ENCODE assay signal across 14 mouse cellular contexts in genomic region chr2:158670571-158670970, GRCm38 (mm10). TPM values are rescaled to one million over a fixed set of nuclear protein-coding genes. Genes with fewer than 3 reads are reported as not detected.
DNase-seq lines count a peak whose midpoint lies in the region; ATAC-seq and TF ChIP-seq lines count a peak whose summit lies in the region.
"Had no signal": no experiment of that assay in that cellular context is flagged by ENCODE, and none has a peak within 500 bp of the region (broad histone marks: within the 10 kb centered on the region; RNA-seq: fewer than 3 reads in every experiment).

No protein-coding gene starts in this region.

- ATAC-seq in lung, embryonic 15.5 days (ENCODE audit: borderline replicate concordance, extremely low read depth, low FRiP score, low TSS enrichment): no peak
- no peak for ATAC-seq in erythroblast, adult 5-6 weeks (replicated peaks; ENCODE audit: low FRiP score, poor library complexity, severe bottlenecking)
- ATAC-seq: forebrain, postnatal 0 days; intestine, postnatal 0 days had no signal

- no peak for DNase-seq in cerebellum, adult 2 months
- no peak for DNase-seq in cerebellum, postnatal 25 days
- DNase-seq in lung, postnatal 4 days: no peak
- DNase-seq in embryonic facial prominence, embryonic 10.5 days (ENCODE audit: low spot score): peak; percentile 41
- peak; percentile 71 to 92 for DNase-seq in kidney, postnatal 25 days
- DNase-seq in left cerebral cortex, postnatal 10 days (ENCODE audit: extremely low spot score in 1 of 2, low spot score in 2 of 2): no peak
- DNase-seq: cerebellum, adult 18-20 months; forebrain, postnatal 0 days; heart, postnatal 10 days; spleen, adult 18-20 months had no signal

- H3K4me3 ChIP-seq in cerebellum, adult 2 months (replicated peaks; ENCODE audit: insufficient read depth, low read depth, low read length): no peak overlapping the region
- H3K4me3 ChIP-seq in lung, embryonic 15.5 days: no peak overlapping the region
- no peak overlapping the region for H3K4me3 ChIP-seq in embryonic facial prominence, embryonic 10.5 days

- peak overlapping the region; percentile 4; the same call in 1 of the 2 replicates for H3K4me2 ChIP-seq in lung, embryonic 15.5 days
- H3K4me2 ChIP-seq: liver, embryonic 11.5 days had no signal

- no peaks in the 10 kb centered on the region; the same call in 1 of the 2 replicates for H3K27me3 ChIP-seq in cerebellum, adult 2 months (ENCODE audit: control insufficient read depth, insufficient read depth, low read length)
- peaks cover 50% of the 10 kb centered on the region for H3K27me3 ChIP-seq in lung, embryonic 15.5 days
- H3K27me3 ChIP-seq in embryonic facial prominence, embryonic 10.5 days (replicated peaks; ENCODE audit: low read depth, poor library complexity, severe bottlenecking): peaks cover 55% of the 10 kb centered on the region

- no peaks in the 10 kb centered on the region for H3K9me3 ChIP-seq in lung, embryonic 15.5 days
- H3K9me3 ChIP-seq in embryonic facial prominence, embryonic 10.5 days: no peaks in the 10 kb centered on the region

- H3K9ac ChIP-seq in lung, embryonic 15.5 days: no peak overlapping the region
- H3K9ac ChIP-seq: forebrain, postnatal 0 days had no signal

- no peak for TF ChIP-seq POLR2A in cerebellum, adult 2 months (IDR thresholded peaks at IDR 0.05; ENCODE audit: borderline replicate concordance, insufficient read depth, low read length)

- intact Hi-C loops in left cerebral cortex, postnatal 10 days (cut with DNase I): no loop called here

- TF ChIP-seq CTCF in cerebellum, adult 2 months (IDR thresholded peaks at IDR 0.05; ENCODE audit: borderline replicate concordance, insufficient read depth, low read depth, low read length): no peak

- no peaks in the 10 kb centered on the region; the same call in 1 of the 2 replicates for H3K4me1 ChIP-seq in cerebellum, adult 2 months (ENCODE audit: control insufficient read depth, insufficient read depth, low read length)
- H3K4me1 ChIP-seq in lung, embryonic 15.5 days: peaks cover 37% of the 10 kb centered on the region
- peaks cover 80% of the 10 kb centered on the region for H3K4me1 ChIP-seq in embryonic facial prominence, embryonic 10.5 days

- 49% methylated on average over 10 of the region's 10 CpGs for WGBS in cerebellum, adult 2 months
- WGBS in lung, embryonic 15.5 days: 59% methylated on average over 10 of the region's 10 CpGs
- WGBS in embryonic facial prominence, embryonic 10.5 days: 20% methylated on average over 10 of the region's 10 CpGs

- H3K27ac ChIP-seq in cerebellum, adult 2 months (ENCODE audit: insufficient read depth, low read length): peak overlapping the region; percentile 43; the same call in 1 of the 2 replicates
- H3K27ac ChIP-seq in lung, embryonic 15.5 days: no peak overlapping the region
- H3K27ac ChIP-seq in embryonic facial prominence, embryonic 10.5 days (replicated peaks): no peak overlapping the region

- H3K36me3 ChIP-seq in lung, embryonic 15.5 days: no peaks in the 10 kb centered on the region
- no peaks in the 10 kb centered on the region for H3K36me3 ChIP-seq in embryonic facial prominence, embryonic 10.5 days (replicated peaks)

RNA-seq across cellular contexts. Expression of gene Ppp1r16b, which starts 5.4 kb away (rescaled TPM):
- 59.8 and 65.2 TPM in 2 replicates for polyA plus RNA-seq in cerebellum, adult 2 months (2012; rRNA removed)
- 16.7 and 20.2 TPM in 2 replicates for polyA plus RNA-seq in lung, embryonic 15.5 days (2015; fragmentation: Nextera tagmentation; extraction: Ambion mirVana)
- polyA plus RNA-seq in embryonic facial prominence, embryonic 10.5 days (2016; fragmentation: Nextera tagmentation; extraction: Ambion mirVana): 3.3 TPM in 2 replicates
- not detected in 2 replicates for total RNA-seq in erythroblast, adult 5-6 weeks (2015; ENCODE audit: low replicate concordance)
- 0.14 TPM in 1 of 2 replicates, not detected in the other for total RNA-seq in erythroblast, adult 5-6 weeks (2017; ENCODE audit: low replicate concordance)
- total RNA-seq in left cerebral cortex, postnatal 10 days (2021): 10 to 100 TPM; 51.1 to 54.5 TPM

RNA-seq across cellular contexts. Expression of gene Actr5, which starts 45.9 kb away (rescaled TPM):
- polyA plus RNA-seq in cerebellum, adult 2 months (2012; rRNA removed): 7.2 and 7.5 TPM in 2 replicates
- 10.1 and 11.1 TPM in 2 replicates for polyA plus RNA-seq in lung, embryonic 15.5 days (2015; fragmentation: Nextera tagmentation; extraction: Ambion mirVana)
- polyA plus RNA-seq in embryonic facial prominence, embryonic 10.5 days (2016; fragmentation: Nextera tagmentation; extraction: Ambion mirVana): 14.4 and 16.7 TPM in 2 replicates
- 3.1 and 6.5 TPM in 2 replicates for total RNA-seq in erythroblast, adult 5-6 weeks (2015; ENCODE audit: low replicate concordance)
- total RNA-seq in erythroblast, adult 5-6 weeks (2017; ENCODE audit: low replicate concordance): 4.0 and 7.4 TPM in 2 replicates
- 10 to 100 TPM in 1 of 2 experiments, 1 to 10 TPM in 1; 9.7 to 11.7 TPM for total RNA-seq in left cerebral cortex, postnatal 10 days (2021)

Comparison
In these comparisons a context has a peak if more than half of its experiments do, and no peak if none do; other contexts are left out.
1. DNase-seq: peak in embryonic facial prominence, embryonic 10.5 days (single experiment) and kidney, postnatal 25 days (2 of 2); none in cerebellum, adult 2 months (0 of 2), cerebellum, postnatal 25 days (0 of 2), lung, postnatal 4 days (0 of 2) and left cerebral cortex, postnatal 10 days (0 of 2).